Mouse (Mus musculus): ENCODE measurements around the gene Tnp2. TPM values are rescaled to one million over a fixed set of nuclear protein-coding genes. Genes with fewer than 3 reads are reported as not detected.
A peak's percentile ranks its signal among the peaks of the same experiment; 100 is the strongest.

The Tnp2 gene
- polyA plus RNA-seq, 1 experiment from 2014 or later = not detected

DNA sequence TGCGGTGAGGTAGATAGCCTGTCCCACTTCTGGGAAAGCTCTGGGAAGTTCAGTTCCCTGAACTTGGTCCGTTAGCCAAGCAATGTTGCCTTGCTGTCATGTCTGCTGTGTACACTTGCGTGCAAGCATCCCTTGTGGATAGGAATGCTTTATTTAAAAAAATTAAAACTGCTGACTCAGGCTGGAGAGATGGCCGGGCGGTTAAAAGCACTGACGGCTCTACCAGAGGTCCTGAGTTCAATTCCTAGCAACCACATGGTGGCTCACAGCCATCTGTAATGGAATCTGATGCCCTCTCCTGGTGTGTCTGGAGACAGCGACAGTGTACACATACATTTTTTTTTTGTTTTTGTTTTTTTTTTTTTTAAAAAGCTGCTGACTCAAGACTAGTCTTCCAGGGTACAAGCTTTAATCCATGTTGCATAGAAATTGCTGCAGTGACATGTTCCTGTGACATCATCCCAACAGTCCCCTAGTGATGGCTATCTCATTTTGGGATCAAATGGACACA is 857 bp downstream of the Tnp2 start:
- no peak overlapping the region for H3K4me2 ChIP-seq
- H3K27ac ChIP-seq = no peak overlapping the region
- H3K4me3 ChIP-seq = no peak overlapping the region
- no peaks in the 10 kb centered on the region for H3K9me3 ChIP-seq
- no peaks in the 10 kb centered on the region for H3K27me3 ChIP-seq
- no peak for ATAC-seq (ENCODE audit: insufficient number of reproducible peaks, insufficient read depth, low FRiP score, low TSS enrichment, low read depth)
- H3K9ac ChIP-seq = no peak overlapping the region
- WGBS = 83% methylated on average over 7 of the region's 7 CpGs
- H3K36me3 ChIP-seq = 0 out of 2 replicates have a peak, but pooled peaks cover 3% of the 10 kb centered on the region
- peaks cover 33% of the 10 kb centered on the region for H3K4me1 ChIP-seq

DNA sequence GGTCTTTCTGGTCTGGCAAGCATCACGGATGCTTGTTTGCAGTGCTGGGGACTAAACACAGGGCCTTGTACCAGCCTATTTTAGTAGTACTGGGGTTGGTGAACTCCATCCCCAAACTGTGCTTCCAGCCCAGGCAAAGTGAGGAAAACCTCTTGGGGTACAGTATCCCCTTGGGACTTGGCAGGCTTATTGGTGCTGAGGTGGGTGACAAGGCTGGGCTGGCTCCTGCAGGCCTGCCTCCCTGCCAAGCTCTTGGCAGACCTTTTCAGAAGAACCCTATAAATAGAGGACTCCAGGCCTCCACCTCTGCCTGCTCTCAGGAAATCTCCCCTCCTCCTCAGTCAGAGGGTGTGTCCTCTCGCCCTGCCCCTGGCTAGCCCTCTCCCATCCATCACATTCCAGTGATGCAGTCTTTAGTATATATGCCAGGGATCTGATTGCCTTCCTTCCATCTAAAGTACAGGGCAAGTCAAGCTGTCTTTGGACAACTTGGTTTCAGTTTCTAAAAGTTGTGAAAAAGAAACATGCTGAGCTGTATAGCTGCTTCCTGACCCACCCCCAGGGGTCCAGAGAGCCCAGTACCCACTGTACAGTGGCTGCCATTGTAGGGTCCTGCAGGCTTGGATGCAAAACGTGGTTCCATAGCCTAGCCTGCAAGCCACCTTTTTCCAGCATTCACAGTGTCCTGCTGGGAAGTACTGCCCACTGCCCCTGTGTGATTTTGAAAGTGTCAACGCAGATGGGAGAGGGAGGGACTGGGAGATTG is 1.5 kb downstream of the Tnp2 start:
- H3K9me3 ChIP-seq = no peaks in the 10 kb centered on the region
- no peak overlapping the region for H3K9ac ChIP-seq
- no peak for ATAC-seq (ENCODE audit: insufficient number of reproducible peaks, insufficient read depth, low FRiP score, low TSS enrichment, low read depth)
- peak overlapping the region; percentile 95 for H3K4me2 ChIP-seq
- no peak overlapping the region for H3K4me3 ChIP-seq
- H3K36me3 ChIP-seq = 0 out of 2 replicates have a peak, but pooled peaks cover 7% of the 10 kb centered on the region
- peaks cover 40% of the 10 kb centered on the region for H3K4me1 ChIP-seq
- peak overlapping the region; percentile 99 for H3K27ac ChIP-seq
- 63% methylated on average over 4 of the region's 4 CpGs for WGBS
- H3K27me3 ChIP-seq = no peaks in the 10 kb centered on the region

DNA sequence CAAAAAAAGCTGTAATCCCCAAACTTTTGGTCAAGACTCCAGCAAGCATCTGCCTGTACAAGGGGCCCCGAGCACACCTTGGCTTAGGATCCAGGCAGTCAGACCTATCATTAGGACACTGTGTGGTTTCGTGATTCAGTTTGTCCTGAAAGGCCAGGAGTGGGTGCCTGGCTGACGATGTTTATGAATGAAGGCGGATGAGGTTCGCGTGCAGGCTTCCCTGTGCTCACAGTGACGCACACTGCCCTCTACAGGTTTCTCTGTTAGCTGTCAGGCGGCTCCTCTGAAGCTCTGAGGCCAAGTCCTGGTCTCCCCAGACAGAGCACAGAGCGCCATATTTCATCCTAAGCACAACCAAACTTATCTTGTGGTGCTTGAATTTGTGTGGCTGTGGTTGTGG is 2.2 kb downstream of the Tnp2 start:
- 0 out of 2 replicates have a peak, but pooled peaks have one; percentile 12 for ATAC-seq (ENCODE audit: insufficient number of reproducible peaks, insufficient read depth, low FRiP score, low TSS enrichment, low read depth)
- no peaks in the 10 kb centered on the region for H3K27me3 ChIP-seq
- 0 out of 2 replicates have a peak, but pooled peaks cover 7% of the 10 kb centered on the region for H3K36me3 ChIP-seq
- under 1% methylated on average over 9 of the region's 9 CpGs for WGBS
- peak overlapping the region; percentile 95 for H3K4me2 ChIP-seq
- H3K4me1 ChIP-seq = peaks cover 46% of the 10 kb centered on the region
- H3K9me3 ChIP-seq = no peaks in the 10 kb centered on the region
- peak overlapping the region; percentile 90 for H3K9ac ChIP-seq
- peak overlapping the region; percentile 74 for H3K4me3 ChIP-seq
- peak overlapping the region; percentile 99 for H3K27ac ChIP-seq

DNA sequence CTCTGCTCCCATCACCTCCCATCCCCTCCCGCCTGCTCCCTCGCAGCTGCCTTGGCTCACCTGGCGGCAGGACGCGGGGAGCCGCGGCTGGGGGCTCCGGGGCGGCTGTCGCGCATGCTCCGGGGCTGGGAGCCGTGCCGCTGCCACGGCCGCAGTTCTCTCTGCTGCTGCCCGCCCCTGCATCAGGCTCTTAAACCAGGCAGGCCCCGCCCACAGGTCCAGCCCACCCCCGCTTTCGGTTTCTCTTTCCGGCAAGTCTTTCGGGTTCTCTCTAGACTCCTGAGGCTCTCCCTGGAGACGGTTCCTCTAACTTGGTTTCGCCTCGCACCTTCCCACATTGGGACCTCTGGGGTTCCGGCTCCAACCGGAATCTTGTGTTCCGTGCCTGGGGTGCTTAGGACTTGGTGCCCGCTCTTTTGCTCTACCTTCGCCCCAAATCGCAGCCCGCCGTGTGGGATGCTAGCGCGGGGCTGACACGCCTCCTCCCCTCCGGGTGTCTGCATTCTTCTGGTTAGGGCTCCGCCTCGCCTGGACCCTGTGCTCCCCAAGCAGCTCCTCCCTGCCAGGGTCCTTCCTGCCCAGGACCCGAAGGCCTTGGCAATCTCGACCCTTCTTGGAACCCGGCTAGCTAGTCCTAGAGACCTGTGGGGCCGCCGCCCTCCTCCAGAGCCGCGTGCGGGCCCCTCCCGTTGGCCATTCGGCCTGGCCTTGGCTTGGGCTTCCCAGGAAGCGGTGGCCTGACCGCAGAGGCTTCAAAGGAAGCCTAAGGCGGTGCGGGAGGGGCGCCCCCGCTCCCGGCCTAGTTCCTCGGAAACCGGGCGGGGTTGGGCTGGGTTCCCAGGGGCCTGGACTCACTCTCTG is 2.9 kb downstream of the Tnp2 start, which contains the start of gene Socs1:
TSS of gene Socs1 (minus strand) at position 166 of the 861 bp plus-strand sequence.
- peak within 1 kb of the TSS; percentile 74 for H3K4me3 ChIP-seq
- no peaks in the 10 kb centered on the region for H3K27me3 ChIP-seq
- peak within 1 kb of the TSS; percentile 90 for H3K9ac ChIP-seq
- H3K4me1 ChIP-seq = peaks cover 53% of the 10 kb centered on the region
- peak; percentile 84 for ATAC-seq (ENCODE audit: insufficient number of reproducible peaks, insufficient read depth, low FRiP score, low TSS enrichment, low read depth)
- peak within 1 kb of the TSS; percentile 95 for H3K4me2 ChIP-seq
- H3K9me3 ChIP-seq = no peaks in the 10 kb centered on the region
- under 1% methylated on average over 57 of the region's 59 CpGs for WGBS
- 0 out of 2 replicates have a peak, but pooled peaks cover 7% of the 10 kb centered on the region for H3K36me3 ChIP-seq
- H3K27ac ChIP-seq = peak within 1 kb of the TSS; percentile 99

DNA sequence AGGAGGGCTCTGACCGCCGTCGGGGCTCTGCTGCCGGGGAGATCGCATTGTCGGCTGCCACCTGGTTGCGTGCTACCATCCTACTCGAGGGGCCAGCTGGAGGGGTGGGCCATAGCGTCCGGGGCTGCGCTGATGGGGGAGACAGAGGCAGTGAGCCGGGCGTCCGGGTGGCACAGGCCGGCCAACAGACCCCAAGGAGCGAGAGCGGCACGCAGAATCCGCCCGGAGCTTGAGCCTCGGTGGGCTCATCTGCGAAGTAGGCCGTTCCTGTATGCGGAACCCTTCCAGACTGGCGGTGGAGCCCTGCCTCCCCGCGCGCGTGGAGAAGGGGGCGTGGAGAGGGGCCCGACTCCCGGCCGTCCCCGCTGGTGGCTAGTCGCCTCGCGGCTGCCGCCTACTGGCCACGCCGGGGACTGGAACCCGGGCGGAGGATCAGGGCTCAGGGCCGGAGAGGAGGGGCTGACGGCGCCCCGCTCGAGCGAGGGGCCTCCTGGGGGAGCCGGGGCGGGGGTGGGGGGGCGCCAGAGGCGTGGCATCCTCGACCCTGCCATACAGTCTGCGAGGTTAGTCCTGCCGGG is 3.6 kb downstream of the Tnp2 start:
- WGBS = under 1% methylated on average over 54 of the region's 55 CpGs
- ATAC-seq (ENCODE audit: insufficient number of reproducible peaks, insufficient read depth, low FRiP score, low TSS enrichment, low read depth) = peak; percentile 82
- Histone ChIP-seq H3K9me3 (no peaks in the 10 kb centered on the region), H3K9ac (peak overlapping the region; percentile 90), H3K4me1 (peaks cover 59% of the 10 kb centered on the region), H3K4me3 (peak overlapping the region; percentile 74), H3K27ac (peak overlapping the region; percentile 99), H3K36me3 (0 out of 2 replicates have a peak, but pooled peaks cover 7% of the 10 kb centered on the region), H3K4me2 (peak overlapping the region; percentile 95), H3K27me3 (no peaks in the 10 kb centered on the region)

DNA sequence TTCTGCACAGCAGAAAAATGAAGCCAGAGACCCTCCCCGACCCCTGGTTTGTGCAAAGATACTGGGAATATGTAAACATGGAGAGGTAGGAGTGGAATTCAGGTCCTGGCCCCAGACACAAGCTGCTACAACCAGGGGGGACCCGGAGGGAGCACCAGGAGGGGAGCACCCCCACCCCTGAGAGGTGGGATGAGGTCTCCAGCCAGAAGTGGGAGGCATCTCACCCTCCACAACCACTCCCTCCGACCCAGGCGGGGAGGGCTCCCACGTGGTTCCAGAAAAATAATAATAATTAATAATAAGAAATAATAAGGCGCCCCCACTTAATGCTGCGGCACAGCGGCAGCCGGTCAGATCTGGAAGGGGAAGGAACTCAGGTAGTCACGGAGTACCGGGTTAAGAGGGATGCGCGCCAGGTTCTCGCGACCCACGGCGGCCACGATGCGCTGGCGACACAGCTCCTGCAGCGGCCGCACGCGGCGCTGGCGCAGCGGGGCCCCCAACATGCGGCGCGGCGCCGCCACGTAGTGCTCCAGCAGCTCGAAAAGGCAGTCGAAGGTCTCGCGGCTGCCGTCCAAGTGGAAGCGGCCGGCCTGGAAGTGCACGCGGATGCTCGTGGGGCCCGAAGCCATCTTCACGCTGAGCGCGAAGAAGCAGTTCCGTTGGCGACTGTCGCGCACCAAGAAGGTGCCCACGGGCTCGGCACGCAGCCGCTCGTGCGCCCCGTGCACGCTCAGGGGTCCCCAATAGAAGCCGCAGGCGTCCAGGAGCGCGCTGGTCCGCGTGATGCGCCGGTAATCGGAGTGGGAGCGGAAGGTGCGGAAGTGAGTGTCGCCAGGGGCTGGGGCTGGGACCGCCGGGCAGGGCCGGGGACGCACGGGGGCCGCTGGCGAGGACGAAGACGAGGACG is 4.3 kb downstream of the Tnp2 start:
- peak overlapping the region; percentile 99 for H3K27ac ChIP-seq
- 2% methylated on average over 81 of the region's 81 CpGs for WGBS
- no peaks in the 10 kb centered on the region for H3K9me3 ChIP-seq
- peaks cover 59% of the 10 kb centered on the region for H3K4me1 ChIP-seq
- peak overlapping the region; percentile 74 for H3K4me3 ChIP-seq
- H3K27me3 ChIP-seq = no peaks in the 10 kb centered on the region
- peak overlapping the region; percentile 90 for H3K9ac ChIP-seq
- 0 out of 2 replicates have a peak, but pooled peaks cover 7% of the 10 kb centered on the region for H3K36me3 ChIP-seq
- no peak for ATAC-seq (ENCODE audit: insufficient number of reproducible peaks, insufficient read depth, low FRiP score, low TSS enrichment, low read depth)
- H3K4me2 ChIP-seq = peak overlapping the region; percentile 95

DNA sequence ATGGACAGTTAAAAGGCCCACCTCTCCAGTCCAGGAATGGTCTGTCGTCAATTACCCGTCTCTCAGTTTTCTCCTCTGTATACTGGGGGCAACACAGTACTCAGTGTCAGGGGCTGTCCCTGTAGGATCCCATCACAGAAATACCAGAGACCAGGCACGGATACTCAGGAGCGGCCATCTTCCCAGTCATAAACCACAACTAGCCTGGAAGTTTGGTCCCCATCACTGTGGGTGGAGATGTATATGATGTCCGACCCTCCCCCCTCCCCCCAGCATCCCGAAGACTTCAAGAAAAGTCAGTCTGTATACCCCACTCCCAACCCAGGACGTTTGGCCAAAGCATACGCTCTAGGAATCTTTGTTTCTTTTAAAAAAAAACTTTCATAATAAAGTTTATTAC is 5.0 kb downstream of the Tnp2 start:
- no peak for ATAC-seq (ENCODE audit: insufficient number of reproducible peaks, insufficient read depth, low FRiP score, low TSS enrichment, low read depth)
- Histone ChIP-seq H3K9ac (peak overlapping the region; percentile 90), H3K4me1 (peaks cover 59% of the 10 kb centered on the region), H3K27ac (peak overlapping the region; percentile 60; the same call in 1 of the 2 replicates), H3K4me3 (peak overlapping the region; percentile 74), H3K27me3 (no peaks in the 10 kb centered on the region), H3K4me2 (peak overlapping the region; percentile 95), H3K9me3 (no peaks in the 10 kb centered on the region), H3K36me3 (0 out of 2 replicates have a peak, but pooled peaks cover 7% of the 10 kb centered on the region)
- 54% methylated on average over 8 of the region's 8 CpGs for WGBS

DNA sequence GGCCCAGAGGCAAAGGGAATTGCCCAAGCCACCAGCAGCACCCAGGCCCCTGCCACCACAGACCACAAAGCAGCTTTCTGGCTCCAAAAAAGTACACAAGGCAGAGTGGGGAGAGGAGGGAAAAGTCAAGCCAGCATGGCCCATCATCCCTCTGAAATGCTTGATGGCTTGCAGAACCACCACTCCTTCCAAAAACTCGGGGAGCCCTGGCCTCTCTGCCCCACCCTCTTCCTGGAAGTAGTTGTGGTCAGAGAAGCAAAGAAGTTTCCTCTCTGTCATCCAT is 5.4 kb downstream of the Tnp2 start:
- no peak for ATAC-seq (ENCODE audit: insufficient number of reproducible peaks, insufficient read depth, low FRiP score, low TSS enrichment, low read depth)
- no peaks in the 10 kb centered on the region for H3K27me3 ChIP-seq
- peaks cover 59% of the 10 kb centered on the region for H3K4me1 ChIP-seq
- WGBS = 10% methylated on average over 1 of the region's 1 CpGs
- H3K9ac ChIP-seq = peak overlapping the region; percentile 63
- no peaks in the 10 kb centered on the region for H3K9me3 ChIP-seq
- peak overlapping the region; percentile 95 for H3K4me2 ChIP-seq
- 0 out of 2 replicates have a peak, but pooled peaks cover 7% of the 10 kb centered on the region for H3K36me3 ChIP-seq
- peak overlapping the region; percentile 74 for H3K4me3 ChIP-seq
- H3K27ac ChIP-seq = peak overlapping the region; percentile 60

DNA sequence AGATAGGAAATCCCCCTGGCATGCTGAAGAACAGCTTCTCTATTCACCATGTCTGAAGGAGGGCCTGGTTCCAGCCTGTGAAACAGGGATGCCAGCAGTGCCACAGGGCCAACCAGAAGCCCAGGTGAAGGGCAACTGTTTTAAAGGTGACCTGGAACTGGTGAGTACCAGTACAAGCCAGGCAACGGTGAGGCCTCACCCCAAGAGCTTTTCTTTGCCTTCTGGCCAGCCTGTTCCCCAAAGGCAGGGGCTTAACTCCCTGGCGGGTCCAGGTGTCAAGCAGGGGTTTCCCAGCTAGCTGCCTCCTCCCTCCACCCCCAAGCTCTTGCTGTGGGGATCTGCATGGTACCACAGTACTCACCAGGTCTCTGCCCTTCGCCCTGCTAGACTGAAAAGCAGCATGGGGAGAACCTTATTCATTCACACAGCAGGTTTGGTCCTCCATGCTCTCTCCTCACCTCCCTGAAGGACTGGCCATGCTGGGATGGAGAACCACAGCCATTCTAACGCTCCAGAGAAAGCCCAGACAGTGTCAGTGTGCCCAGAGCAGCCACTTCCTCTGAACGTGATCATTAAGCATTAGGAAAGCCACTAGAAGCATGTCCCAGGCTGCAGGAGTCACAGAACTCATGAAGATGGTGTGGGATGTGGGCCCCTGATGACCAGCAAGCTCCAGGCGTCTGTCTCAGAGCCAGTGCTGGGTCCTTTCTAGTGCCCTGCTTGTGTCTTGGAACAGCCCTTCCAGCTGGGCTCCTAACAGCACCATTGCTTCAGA is 5.9 kb downstream of the Tnp2 start:
- Histone ChIP-seq H3K9ac (peak overlapping the region; percentile 63), H3K27ac (peak overlapping the region; percentile 72), H3K9me3 (no peaks in the 10 kb centered on the region), H3K4me2 (peak overlapping the region; percentile 95), H3K36me3 (0 out of 2 replicates have a peak, but pooled peaks cover 7% of the 10 kb centered on the region), H3K4me3 (peak overlapping the region; percentile 74), H3K4me1 (peaks cover 59% of the 10 kb centered on the region), H3K27me3 (no peaks in the 10 kb centered on the region)
- 44% methylated on average over 6 of the region's 6 CpGs for WGBS
- no peak for ATAC-seq (ENCODE audit: insufficient number of reproducible peaks, insufficient read depth, low FRiP score, low TSS enrichment, low read depth)

DNA sequence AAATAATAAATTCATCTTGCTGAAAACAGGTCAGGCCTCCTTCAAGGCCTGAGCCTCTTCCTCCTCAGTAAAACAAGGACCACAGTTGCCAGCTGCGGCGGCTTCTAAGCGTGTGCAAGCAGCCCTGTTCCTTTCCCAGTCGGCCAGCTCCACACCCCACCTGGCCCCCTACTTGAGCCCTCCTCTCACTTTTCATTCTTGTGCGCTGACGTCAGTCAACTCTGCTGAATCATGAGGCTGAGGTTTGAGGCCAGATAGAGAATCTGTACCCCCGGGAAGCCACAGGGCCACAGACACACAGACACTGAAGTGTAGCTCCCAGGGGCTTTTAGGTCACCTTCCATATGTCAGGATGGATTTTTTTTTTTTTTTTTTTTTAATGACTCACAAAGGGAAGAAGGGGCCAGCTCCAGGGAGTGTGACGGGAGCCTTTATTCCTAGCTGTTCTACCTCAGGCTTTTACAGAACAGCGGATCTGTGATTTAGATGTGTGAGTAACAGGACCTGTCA is 6.5 kb downstream of the Tnp2 start:
- 26% methylated on average over 9 of the region's 9 CpGs for WGBS
- peak overlapping the region; percentile 63 for H3K9ac ChIP-seq
- H3K4me3 ChIP-seq = peak overlapping the region; percentile 74

More for the DNA sequence above, 6.5 kb downstream of the Tnp2 start:
- Histone ChIP-seq H3K27ac (peak overlapping the region; percentile 72), H3K36me3 (0 out of 2 replicates have a peak, but pooled peaks cover 7% of the 10 kb centered on the region), H3K27me3 (no peaks in the 10 kb centered on the region), H3K4me2 (peak overlapping the region; percentile 95), H3K4me1 (peaks cover 55% of the 10 kb centered on the region), H3K9me3 (no peaks in the 10 kb centered on the region)
- ATAC-seq (ENCODE audit: insufficient number of reproducible peaks, insufficient read depth, low FRiP score, low TSS enrichment, low read depth) = no peak

Data from embryonic facial prominence, embryonic 13.5 days (tissue).